Comparison of ENCODE assay signal across 9 mouse cellular contexts in genomic region chr14:57951089-57951488, GRCm38 (mm10). TPM values are rescaled to one million over a fixed set of nuclear protein-coding genes. Genes with fewer than 3 reads are reported as not detected.
A peak's percentile ranks its signal among the peaks of the same experiment; 100 is the strongest.
DNase-seq lines count a peak whose midpoint lies in the region; ATAC-seq lines count a peak whose summit lies in the region.
"Had no signal": no experiment of that assay in that cellular context is flagged by ENCODE, and none has a peak within 500 bp of the region (broad histone marks: within the 10 kb centered on the region; RNA-seq: fewer than 3 reads in every experiment).

No protein-coding gene starts in this region.

- no peak overlapping the region for H3K4me3 ChIP-seq in liver, embryonic 11.5 days (ENCODE audit: low read depth, low read length)
- H3K4me3 ChIP-seq: neural tube, embryonic 13.5 days had no signal

- DNase-seq in cerebellum, postnatal 25 days, result peak; percentile 14 to 32
- DNase-seq in liver, result peak; percentile 22
- no peak for DNase-seq in liver, embryonic 11.5 days (ENCODE audit: low spot score)
- DNase-seq in Muller cell, postnatal 12 days (ENCODE audit: inconsistent ontology term), result peak; percentile 10
- DNase-seq in fibroblast of lung, adult 2 months (ENCODE audit: low read depth), result peak; percentile 19
- peak; percentile 21 for DNase-seq in naive thymus-derived CD4-positive, alpha-beta T cell, adult 2 months (ENCODE audit: low read depth)
- DNase-seq in ovary, postnatal 10 days (ENCODE audit: low spot score), result no peak

- no peak overlapping the region for H3K9ac ChIP-seq in liver, embryonic 11.5 days (ENCODE audit: low read depth, low read length)
- H3K9ac ChIP-seq: neural tube, embryonic 13.5 days had no signal

- no peaks in the 10 kb centered on the region for H3K36me3 ChIP-seq in liver, embryonic 11.5 days (ENCODE audit: control insufficient read depth, insufficient read depth, low read length)

- H3K4me1 ChIP-seq in liver, embryonic 11.5 days (replicated peaks; ENCODE audit: control insufficient read depth, insufficient read depth, low read length), result no peaks in the 10 kb centered on the region
- H3K4me1 ChIP-seq: neural tube, embryonic 13.5 days had no signal

- 40% methylated on average over 2 of the region's 2 CpGs for WGBS in liver, embryonic 11.5 days

- H3K4me2 ChIP-seq in liver, embryonic 11.5 days, result no peak overlapping the region
- H3K4me2 ChIP-seq: neural tube, embryonic 13.5 days had no signal

- no peak overlapping the region for H3K27ac ChIP-seq in liver, embryonic 11.5 days (ENCODE audit: low read depth, low read length)
- H3K27ac ChIP-seq: neural tube, embryonic 13.5 days had no signal

- no peaks in the 10 kb centered on the region for H3K27me3 ChIP-seq in liver, embryonic 11.5 days (replicated peaks; ENCODE audit: control insufficient read depth, insufficient read depth, low read length)
- H3K27me3 ChIP-seq: neural tube, embryonic 13.5 days had no signal

- H3K9me3 ChIP-seq in liver, embryonic 11.5 days (ENCODE audit: control insufficient read depth, low read length), result no peaks in the 10 kb centered on the region
- H3K9me3 ChIP-seq: neural tube, embryonic 13.5 days had no signal

- ATAC-seq in cerebellum, adult (ENCODE audit: insufficient number of reproducible peaks, low FRiP score, low TSS enrichment), result no peak
- ATAC-seq in liver, embryonic 11.5 days (replicated peaks; ENCODE audit: low FRiP score), result no peak

RNA-seq across cellular contexts. Expression of gene Micu2, which starts 48.0 kb away (rescaled TPM):
- polyA plus RNA-seq in liver, embryonic 11.5 days (2014; fragmentation: Nextera tagmentation; extraction: Ambion mirVana), result 55.1 and 64.2 TPM in 2 replicates

Comparison
In these comparisons a context has a peak if more than half of its experiments do, and no peak if none do; other contexts are left out.
1. DNase-seq: peak in cerebellum, postnatal 25 days (2 of 2), liver (single experiment), Muller cell, postnatal 12 days (single experiment), fibroblast of lung, adult 2 months (single experiment) and naive thymus-derived CD4-positive, alpha-beta T cell, adult 2 months (single experiment); none in liver, embryonic 11.5 days (single experiment) and ovary, postnatal 10 days (single experiment).